Mouse (Mus musculus) stomach, postnatal 0 days (tissue): ENCODE measurements around the gene Sox5.

Source experiments
- CTCF ChIP-seq: IDR thresholded peaks from 2 replicates; pipeline ENCODE4 v1.5.1; 2016; ENCODE audit warnings: antibody characterized with exemption, low read depth, mild to moderate bottlenecking, moderate library complexity
- EP300 ChIP-seq: optimal IDR thresholded peaks from 2 replicates; pipeline ENCODE3; 2016; ENCODE audit warnings: antibody characterized with exemption

GRCm38 (mm10) chr6:144598324-144598973 lies 183.3 kb downstream of the Sox5 start:
- no peak for TF ChIP-seq CTCF
- TF ChIP-seq EP300, result no peak
